Mouse (Mus musculus) cerebellum, adult 2 months (tissue): ENCODE measurements around the gene Plce1.

Experiments
- CTCF ChIP-seq: fragments of 200-500 bp; IDR thresholded peaks from 2 replicates; pipeline ENCODE4 v1.5.1; 2011; ENCODE audit warnings: low read depth, mild to moderate bottlenecking, control low read depth, low read length, moderate library complexity, borderline replicate concordance; ENCODE audit not compliant: insufficient read depth
- POLR2A ChIP-seq: fragments of 200-500 bp; IDR thresholded peaks from 2 replicates; pipeline ENCODE4 v1.6.1; 2011; ENCODE audit warnings: low read length, control low read depth, borderline replicate concordance; ENCODE audit not compliant: insufficient read depth

DNA sequence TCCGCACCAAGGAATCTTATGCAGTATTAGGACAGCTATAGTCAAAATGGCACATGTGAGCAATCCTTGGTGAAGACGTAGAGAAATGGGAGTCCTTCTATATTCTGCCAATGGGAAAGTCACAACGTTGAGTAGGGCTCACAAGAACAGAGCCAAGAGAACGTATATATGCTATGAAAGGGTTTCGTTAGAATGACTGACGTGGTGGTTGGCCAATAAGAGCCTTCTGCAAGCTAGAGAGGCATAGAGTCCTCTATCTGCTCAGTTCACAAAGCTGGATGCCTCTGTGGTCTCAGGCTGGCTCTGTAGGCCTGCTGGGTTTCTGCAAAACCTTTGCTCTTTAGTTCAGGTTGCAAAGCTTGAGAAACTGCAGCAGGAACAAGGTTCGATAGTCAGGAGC, 49.6 kb upstream of the Plce1 start:
- TF ChIP-seq CTCF (no peak), POLR2A (no peak)
